Mouse (Mus musculus): ENCODE measurements around the gene Focad. TPM values are rescaled to one million over a fixed set of nuclear protein-coding genes. Genes with fewer than 3 reads are reported as not detected.

The Focad gene
- polyA plus RNA-seq, 1 experiment from 2014 or later = 14.8 TPM

DNA sequence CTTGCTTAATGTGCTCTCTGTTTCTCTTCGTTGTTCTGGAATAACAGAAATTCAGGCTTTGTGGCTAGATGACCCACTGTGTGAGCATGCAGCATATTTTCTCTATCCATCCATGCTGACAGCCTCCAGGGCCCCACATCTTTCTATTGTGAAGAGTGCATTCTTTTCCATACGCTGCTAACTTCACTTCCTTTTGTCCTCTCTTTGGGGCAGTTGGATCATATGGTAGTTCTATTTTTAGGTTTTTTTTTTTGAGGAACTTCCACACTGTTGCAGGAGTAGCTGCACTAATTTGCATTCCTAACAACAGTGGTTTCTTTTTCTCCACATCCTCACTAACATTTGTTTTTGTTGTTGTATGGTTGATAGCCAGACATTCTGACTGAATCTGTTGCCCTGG, 320.6 kb downstream of the Focad start:
- no peak overlapping the region for H3K9ac ChIP-seq
- no peak overlapping the region for H3K27ac ChIP-seq (replicated peaks)
- ATAC-seq (ENCODE audit: low FRiP score, low read depth) = no peak
- H3K4me3 ChIP-seq = no peak overlapping the region
- H3K4me2 ChIP-seq = no peak overlapping the region
- H3K4me1 ChIP-seq (replicated peaks) = no peaks in the 10 kb centered on the region
- peaks cover 6% of the 10 kb centered on the region; the same call in 1 of the 2 replicates for H3K36me3 ChIP-seq
- WGBS = 17% methylated on average over 2 of the region's 2 CpGs
- no peaks in the 10 kb centered on the region for H3K27me3 ChIP-seq
- H3K9me3 ChIP-seq = no peaks in the 10 kb centered on the region

GRCm38 (mm10) chr4:88419378-88419777, 324.9 kb downstream of the Focad start:
- H3K4me3 ChIP-seq = no peak overlapping the region
- H3K36me3 ChIP-seq = no peaks in the 10 kb centered on the region
- 97% methylated on average over 5 of the region's 5 CpGs for WGBS
- H3K9ac ChIP-seq = no peak overlapping the region
- no peaks in the 10 kb centered on the region for H3K9me3 ChIP-seq
- H3K4me2 ChIP-seq = no peak overlapping the region
- H3K27ac ChIP-seq (replicated peaks) = no peak overlapping the region
- no peak for ATAC-seq (ENCODE audit: low FRiP score, low read depth)
- H3K27me3 ChIP-seq = no peaks in the 10 kb centered on the region
- H3K4me1 ChIP-seq (replicated peaks) = no peaks in the 10 kb centered on the region

- no peak overlapping the region for H3K27ac ChIP-seq (replicated peaks)
- no peak overlapping the region for H3K4me3 ChIP-seq
- H3K27me3 ChIP-seq = no peaks in the 10 kb centered on the region
- H3K36me3 ChIP-seq = no peaks in the 10 kb centered on the region
- H3K9ac ChIP-seq = no peak overlapping the region
- no peak for ATAC-seq (ENCODE audit: low FRiP score, low read depth)
- H3K4me2 ChIP-seq = no peak overlapping the region
- H3K9me3 ChIP-seq = no peaks in the 10 kb centered on the region
- H3K4me1 ChIP-seq (replicated peaks) = no peaks in the 10 kb centered on the region
Measured at GRCm38 (mm10) chr4:88424563-88424962, 330.1 kb downstream of the Focad start.

GRCm38 (mm10) chr4:88427630-88428239, 333.3 kb downstream of the Focad start:
- H3K4me3 ChIP-seq = no peak overlapping the region
- no peak overlapping the region for H3K9ac ChIP-seq
- H3K4me1 ChIP-seq (replicated peaks) = no peaks in the 10 kb centered on the region
- H3K9me3 ChIP-seq = no peaks in the 10 kb centered on the region
- ATAC-seq (ENCODE audit: low FRiP score, low read depth) = no peak
- H3K27ac ChIP-seq (replicated peaks) = no peak overlapping the region
- no peaks in the 10 kb centered on the region for H3K36me3 ChIP-seq
- no peaks in the 10 kb centered on the region for H3K27me3 ChIP-seq
- WGBS = 94% methylated on average over 2 of the region's 2 CpGs
- no peak overlapping the region for H3K4me2 ChIP-seq

DNA sequence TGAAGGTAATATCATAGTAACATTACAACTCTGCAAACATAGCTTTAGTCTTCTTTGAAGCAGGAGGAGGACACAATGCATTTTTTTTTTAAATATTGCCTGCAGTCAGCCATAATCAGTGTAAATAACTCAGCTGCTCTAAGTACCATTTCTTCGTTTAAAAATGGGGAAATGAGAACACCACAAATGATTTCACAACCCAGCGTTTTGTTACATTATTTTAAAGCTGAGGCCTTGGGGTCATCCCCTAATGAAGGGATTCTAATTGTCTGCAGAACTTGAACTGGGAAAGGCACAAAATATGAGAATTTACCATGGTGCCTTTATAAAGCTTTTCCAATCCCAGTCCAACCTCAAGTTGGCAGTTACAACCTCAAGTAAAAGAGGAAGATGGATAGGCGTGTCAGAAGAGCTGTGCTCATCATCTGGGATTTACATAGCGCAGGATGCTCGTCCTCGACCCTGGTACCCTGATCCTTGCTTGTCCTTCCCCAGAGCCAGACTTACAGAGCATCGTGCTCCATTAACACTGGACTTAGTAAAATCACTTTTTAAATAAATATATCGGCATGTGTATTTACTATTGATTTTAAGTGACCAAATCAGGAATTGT, 338.1 kb downstream of the Focad start:
- 83% methylated on average over 8 of the region's 8 CpGs for WGBS
- H3K27me3 ChIP-seq = no peaks in the 10 kb centered on the region
- no peak overlapping the region for H3K4me2 ChIP-seq
- H3K4me1 ChIP-seq (replicated peaks) = no peaks in the 10 kb centered on the region
- H3K9me3 ChIP-seq = no peaks in the 10 kb centered on the region
- no peaks in the 10 kb centered on the region for H3K36me3 ChIP-seq
- ATAC-seq (ENCODE audit: low FRiP score, low read depth) = no peak
- no peak overlapping the region for H3K9ac ChIP-seq
- H3K27ac ChIP-seq (replicated peaks) = no peak overlapping the region
- H3K4me3 ChIP-seq = no peak overlapping the region

- H3K27me3 ChIP-seq = no peaks in the 10 kb centered on the region
- no peak overlapping the region for H3K4me3 ChIP-seq
- WGBS = 80% methylated on average over 6 of the region's 6 CpGs
- peaks cover 13% of the 10 kb centered on the region for H3K4me1 ChIP-seq (replicated peaks)
- no peaks in the 10 kb centered on the region for H3K9me3 ChIP-seq
- H3K27ac ChIP-seq (replicated peaks) = no peak overlapping the region
- no peak overlapping the region for H3K9ac ChIP-seq
- no peak for ATAC-seq (ENCODE audit: low FRiP score, low read depth)
- H3K4me2 ChIP-seq = no peak overlapping the region
- no peaks in the 10 kb centered on the region for H3K36me3 ChIP-seq
Measured at GRCm38 (mm10) chr4:88436593-88437165, 342.2 kb downstream of the Focad start.

- Histone ChIP-seq H3K36me3 (no peaks in the 10 kb centered on the region), H3K4me1 (replicated peaks) (peaks cover 13% of the 10 kb centered on the region), H3K4me2 (no peak overlapping the region), H3K27me3 (no peaks in the 10 kb centered on the region), H3K9me3 (no peaks in the 10 kb centered on the region), H3K4me3 (no peak overlapping the region), H3K27ac (replicated peaks) (no peak overlapping the region), H3K9ac (no peak overlapping the region)
- no peak for ATAC-seq (ENCODE audit: low FRiP score, low read depth)
- WGBS = 90% methylated on average over 3 of the region's 3 CpGs
Measured at GRCm38 (mm10) chr4:88437166-88437565, 342.7 kb downstream of the Focad start.

- H3K4me2 ChIP-seq = peak overlapping the region; percentile 73; the same call in 1 of the 2 replicates
- no peaks in the 10 kb centered on the region for H3K27me3 ChIP-seq
- H3K27ac ChIP-seq (replicated peaks) = no peak overlapping the region
- ATAC-seq (ENCODE audit: low FRiP score, low read depth) = no peak
- no peak overlapping the region for H3K9ac ChIP-seq
- no peak overlapping the region for H3K4me3 ChIP-seq
- H3K36me3 ChIP-seq = no peaks in the 10 kb centered on the region
- H3K9me3 ChIP-seq = no peaks in the 10 kb centered on the region
- 43% methylated on average over 2 of the region's 2 CpGs for WGBS
- peaks cover 13% of the 10 kb centered on the region for H3K4me1 ChIP-seq (replicated peaks)
Measured at GRCm38 (mm10) chr4:88437917-88438316, 343.5 kb downstream of the Focad start.

DNA sequence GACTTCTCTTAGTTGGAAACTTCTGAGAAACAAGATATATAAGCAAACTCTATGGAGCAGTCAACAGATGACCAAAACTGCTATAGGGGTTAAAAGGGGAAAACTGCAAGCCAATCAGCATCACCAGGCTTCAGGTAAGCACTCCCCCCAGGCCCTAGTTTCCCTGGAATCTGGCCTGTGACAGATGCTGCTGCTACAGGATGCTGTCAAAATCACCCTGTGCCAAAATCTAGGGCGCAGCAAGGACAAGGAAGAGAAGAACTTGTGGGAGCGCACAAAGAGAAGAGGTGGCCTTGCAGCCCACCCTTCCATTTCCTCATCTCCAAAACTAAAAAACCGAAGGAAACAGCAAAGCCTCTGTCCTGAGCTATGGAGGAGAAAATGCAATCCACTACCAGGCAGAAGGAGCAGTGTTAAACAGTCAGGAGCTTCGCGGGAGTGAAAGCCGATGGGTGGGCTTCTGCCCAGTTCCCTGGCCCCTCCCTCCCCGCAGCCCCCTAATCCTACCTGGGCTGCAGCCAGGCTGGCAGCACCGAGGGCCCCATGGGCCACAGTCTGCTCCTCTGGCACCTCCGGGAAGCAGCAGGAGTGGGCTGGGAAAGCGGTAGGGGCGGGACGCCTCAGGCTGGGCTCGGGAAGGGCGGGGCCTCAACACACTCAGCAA, 344.0 kb downstream of the Focad start, which contains the start of gene Hacd4:
Gene Hacd4, minus strand, starts transcription at position 603 of the 664 bp plus-strand sequence.
- H3K4me3 ChIP-seq = peak within 1 kb of the TSS; percentile 42
- peak within 1 kb of the TSS; percentile 73 for H3K4me2 ChIP-seq
- peak; percentile 86 for ATAC-seq (ENCODE audit: low FRiP score, low read depth)
- H3K36me3 ChIP-seq = no peaks in the 10 kb centered on the region
- 5% methylated on average over 14 of the region's 14 CpGs for WGBS
- H3K9me3 ChIP-seq = no peaks in the 10 kb centered on the region
- no peak within 1 kb of the TSS for H3K27ac ChIP-seq (replicated peaks)
- no peaks in the 10 kb centered on the region for H3K27me3 ChIP-seq
- H3K4me1 ChIP-seq (replicated peaks) = peaks cover 13% of the 10 kb centered on the region
- H3K9ac ChIP-seq = peak within 1 kb of the TSS; percentile 52

GRCm38 (mm10) chr4:88438990-88439329, 344.5 kb downstream of the Focad start:
- Histone ChIP-seq H3K27ac (replicated peaks) (no peak overlapping the region), H3K4me3 (peak overlapping the region; percentile 42), H3K9ac (0 out of 2 replicates have a peak overlapping the region, but pooled peaks have one; percentile 52), H3K36me3 (no peaks in the 10 kb centered on the region), H3K4me2 (peak overlapping the region; percentile 73), H3K27me3 (no peaks in the 10 kb centered on the region), H3K9me3 (no peaks in the 10 kb centered on the region), H3K4me1 (replicated peaks) (peaks cover 13% of the 10 kb centered on the region)
- 15% methylated on average over 4 of the region's 4 CpGs for WGBS
- no peak; the same call in 1 of the 2 replicates for ATAC-seq (ENCODE audit: low FRiP score, low read depth)

DNA sequence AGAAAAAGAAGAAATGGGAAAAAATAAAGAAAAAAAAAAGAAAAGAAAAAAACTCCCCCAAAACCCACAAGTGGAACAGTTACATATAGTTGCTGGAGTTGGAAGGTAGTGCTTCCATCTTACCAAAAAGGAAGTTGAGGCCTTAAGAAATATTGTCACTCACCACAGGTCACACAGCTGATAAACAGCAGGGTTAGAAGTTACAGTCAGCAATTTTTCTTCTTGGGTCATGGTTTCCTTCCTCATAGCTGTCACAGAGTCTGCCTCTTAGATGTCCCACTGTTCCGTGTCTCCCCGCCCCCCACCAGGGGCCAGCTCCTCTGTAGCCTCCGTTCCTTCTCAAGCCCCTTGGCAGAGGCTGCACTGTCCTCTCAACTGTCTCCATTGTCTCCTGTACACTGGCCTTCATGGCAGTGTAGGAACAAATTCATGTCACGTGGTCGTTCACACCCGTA, 345.3 kb downstream of the Focad start:
- WGBS = 75% methylated on average over 6 of the region's 6 CpGs
- H3K27ac ChIP-seq (replicated peaks) = no peak overlapping the region
- no peak overlapping the region for H3K9ac ChIP-seq
- no peak; the same call in 1 of the 2 replicates for ATAC-seq (ENCODE audit: low FRiP score, low read depth)
- H3K36me3 ChIP-seq = no peaks in the 10 kb centered on the region
- peaks cover 13% of the 10 kb centered on the region for H3K4me1 ChIP-seq (replicated peaks)
- H3K4me3 ChIP-seq = no peak overlapping the region
- H3K9me3 ChIP-seq = no peaks in the 10 kb centered on the region
- H3K27me3 ChIP-seq = no peaks in the 10 kb centered on the region
- H3K4me2 ChIP-seq = no peak overlapping the region

- 92% methylated on average over 7 of the region's 7 CpGs for WGBS
- Histone ChIP-seq H3K4me1 (replicated peaks) (peaks cover 13% of the 10 kb centered on the region), H3K4me2 (no peak overlapping the region), H3K4me3 (no peak overlapping the region), H3K9me3 (no peaks in the 10 kb centered on the region), H3K9ac (no peak overlapping the region), H3K27ac (replicated peaks) (no peak overlapping the region), H3K36me3 (no peaks in the 10 kb centered on the region), H3K27me3 (no peaks in the 10 kb centered on the region)
- no peak for ATAC-seq (ENCODE audit: low FRiP score, low read depth)
Measured at GRCm38 (mm10) chr4:88440814-88441213, 346.4 kb downstream of the Focad start.
